Mouse (Mus musculus): ENCODE results near the gene Cenpo.

Gene Cenpo

GRCm38 (mm10) chr12:4199271-4199670 is 34.8 kb downstream of the Cenpo start:
- no peak for DNase-seq (ENCODE audit: low read depth, low spot score)

GRCm38 (mm10) chr12:4198702-4199101 is 35.4 kb downstream of the Cenpo start:
- no peak for DNase-seq (ENCODE audit: low read depth, low spot score)

- no peak for DNase-seq (ENCODE audit: low read depth, low spot score)
Observed at GRCm38 (mm10) chr12:4194643-4195042, 39.5 kb downstream of the Cenpo start.

- no peak for DNase-seq (ENCODE audit: low read depth, low spot score)
Observed at GRCm38 (mm10) chr12:4193025-4193740, 40.9 kb downstream of the Cenpo start.

GRCm38 (mm10) chr12:4192514-4192913 is 41.6 kb downstream of the Cenpo start:
- no peak for DNase-seq (ENCODE audit: low read depth, low spot score)

GRCm38 (mm10) chr12:4189060-4189447 is 45.0 kb downstream of the Cenpo start:
- DNase-seq (ENCODE audit: low read depth, low spot score): peak; percentile 79

GRCm38 (mm10) chr12:4188171-4189059 is 45.7 kb downstream of the Cenpo start:
- peak; percentile 29 for DNase-seq (ENCODE audit: low read depth, low spot score)

- no peak for DNase-seq (ENCODE audit: low read depth, low spot score)
Observed at GRCm38 (mm10) chr12:4184648-4185047, 49.4 kb downstream of the Cenpo start.

GRCm38 (mm10) chr12:4180507-4180906 is 53.6 kb downstream of the Cenpo start:
- DNase-seq (ENCODE audit: low read depth, low spot score): peak; percentile 77

GRCm38 (mm10) chr12:4179671-4180233 is 54.3 kb downstream of the Cenpo start:
- peak; percentile 83 for DNase-seq (ENCODE audit: low read depth, low spot score)

GRCm38 (mm10) chr12:4178839-4179238 is 55.3 kb downstream of the Cenpo start:
- DNase-seq (ENCODE audit: low read depth, low spot score): peak; percentile 20

- peak; percentile 21 for DNase-seq (ENCODE audit: low read depth, low spot score)
Observed at GRCm38 (mm10) chr12:4173108-4173790, 60.8 kb downstream of the Cenpo start.

- no peak for DNase-seq (ENCODE audit: low read depth, low spot score)
Observed at GRCm38 (mm10) chr12:4169622-4170021, 64.5 kb downstream of the Cenpo start.

GRCm38 (mm10) chr12:4169058-4169457 is 65.0 kb downstream of the Cenpo start:
- no peak for DNase-seq (ENCODE audit: low read depth, low spot score)

- peak; percentile 44 for DNase-seq (ENCODE audit: low read depth, low spot score)
Observed at GRCm38 (mm10) chr12:4166970-4167369, 67.1 kb downstream of the Cenpo start.

- no peak for DNase-seq (ENCODE audit: low read depth, low spot score)
Observed at GRCm38 (mm10) chr12:4162886-4163285, 71.2 kb downstream of the Cenpo start.

GRCm38 (mm10) chr12:4160322-4160721 is 73.8 kb downstream of the Cenpo start:
- DNase-seq (ENCODE audit: low read depth, low spot score): peak; percentile 54

GRCm38 (mm10) chr12:4158868-4159632 is 75.0 kb downstream of the Cenpo start:
- DNase-seq (ENCODE audit: low read depth, low spot score): no peak

GRCm38 (mm10) chr12:4158179-4158578 is 75.9 kb downstream of the Cenpo start:
- DNase-seq (ENCODE audit: low read depth, low spot score): no peak

GRCm38 (mm10) chr12:4157466-4157865 is 76.6 kb downstream of the Cenpo start:
- DNase-seq (ENCODE audit: low read depth, low spot score): no peak

GRCm38 (mm10) chr12:4151969-4152368 is 82.1 kb downstream of the Cenpo start:
- no peak for DNase-seq (ENCODE audit: low read depth, low spot score)
